Mouse (Mus musculus) left cerebral cortex, adult 18-20 months (tissue): ENCODE measurements around the gene Fsip1. TPM values are rescaled to one million over a fixed set of nuclear protein-coding genes. Genes with fewer than 3 reads are reported as not detected.

Source experiments
- DNase-seq, 2 experiments: peaks; one replicate each; pipeline ENCODE4 v3.0.0; 2021 to 2022; ENCODE audit warnings: low spot score in 2 of 2, mixed read lengths in 1 of 2
- microRNA-seq, 2 experiments: library from miRNA; unstranded; fragments of <30 nt; microRNA quantifications; one replicate each; pipeline ENCODE4 v1.2.0; 2021
- total RNA-seq, 2 experiments: library from RNA; stranded (reverse); gene quantifications; 2 replicates each; pipeline ENCODE4 v1.2.3; 2021

The Fsip1 gene
- total RNA-seq, 2 experiments from 2014 or later = 0.40 to 0.65 TPM

GRCm38 (mm10) chr2:118102169-118102568 lies 154.6 kb downstream of the Fsip1 start:
- DNase-seq = no peak

DNA sequence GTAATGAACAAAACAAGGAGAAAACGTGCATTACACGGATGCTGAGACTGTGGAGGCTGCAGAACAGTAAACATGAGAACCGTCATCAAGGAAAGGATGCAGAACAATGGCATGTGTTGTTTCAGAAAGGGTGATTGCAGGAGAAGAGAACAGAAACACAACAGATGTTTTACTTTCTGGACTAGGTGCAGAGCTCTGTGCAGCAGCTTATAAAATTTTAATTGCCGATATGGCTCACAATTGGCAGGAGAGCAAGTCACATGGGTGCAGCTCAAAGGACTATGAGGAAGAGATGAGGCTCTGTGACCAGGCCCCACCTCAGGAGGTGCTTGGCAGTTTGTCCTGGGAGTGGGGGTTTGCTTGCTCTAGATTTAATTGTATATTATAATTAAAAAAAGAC lies 157.7 kb downstream of the Fsip1 start:
- no peak for DNase-seq

DNA sequence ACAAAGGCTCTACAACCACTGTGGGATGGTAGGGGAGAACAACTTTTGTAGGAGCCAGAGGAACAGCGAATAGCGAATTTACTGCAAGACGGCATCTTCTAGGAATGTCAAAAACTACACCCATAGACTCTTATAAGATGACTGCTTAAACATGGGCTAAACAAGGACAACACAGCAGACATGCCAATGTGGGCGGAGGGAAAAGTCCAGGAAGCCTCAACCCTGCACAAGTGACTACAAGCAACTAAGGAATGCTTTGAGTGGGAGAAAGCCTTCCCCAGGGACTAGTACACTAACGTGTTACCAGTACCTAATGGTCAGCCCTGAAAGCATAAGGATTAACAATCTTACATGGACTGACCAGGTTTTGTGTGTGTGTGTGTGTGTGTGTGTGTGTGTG lies 165.5 kb downstream of the Fsip1 start:
- no peak for DNase-seq

DNA sequence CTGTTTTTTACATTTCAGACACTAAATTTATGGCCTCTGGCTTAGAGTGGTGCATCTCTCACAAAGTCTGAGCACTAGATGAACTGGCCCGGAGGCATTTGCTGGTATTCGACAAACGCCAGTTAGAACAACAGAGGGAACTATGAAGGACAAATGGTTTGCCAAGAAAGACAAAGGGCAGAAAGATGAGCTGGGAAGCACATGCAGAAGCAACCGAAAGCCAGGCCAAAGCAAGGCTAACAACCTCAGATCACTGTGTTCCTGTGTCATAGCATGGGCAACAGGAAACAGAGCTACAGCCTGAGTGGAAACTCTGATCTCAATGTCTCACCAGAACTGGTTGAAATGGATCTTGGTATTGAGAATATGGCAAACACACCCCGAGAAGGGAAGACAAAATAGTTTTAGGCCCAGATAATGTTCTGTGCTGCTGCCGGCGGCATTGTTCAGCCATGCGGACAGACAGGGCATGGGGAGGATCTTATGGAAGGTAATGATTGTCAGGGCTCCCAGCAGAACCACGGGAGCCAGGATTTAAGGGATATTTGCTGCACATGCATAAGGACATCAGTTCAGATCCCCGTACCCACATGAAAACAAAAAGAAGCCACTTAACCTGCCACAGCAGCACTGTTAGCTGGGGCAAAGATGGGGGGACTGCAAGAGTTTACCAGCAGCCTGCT lies 169.6 kb downstream of the Fsip1 start:
- no peak for DNase-seq

- DNase-seq = no peak
Measured at GRCm38 (mm10) chr2:118085647-118086046, 171.1 kb downstream of the Fsip1 start.

DNA sequence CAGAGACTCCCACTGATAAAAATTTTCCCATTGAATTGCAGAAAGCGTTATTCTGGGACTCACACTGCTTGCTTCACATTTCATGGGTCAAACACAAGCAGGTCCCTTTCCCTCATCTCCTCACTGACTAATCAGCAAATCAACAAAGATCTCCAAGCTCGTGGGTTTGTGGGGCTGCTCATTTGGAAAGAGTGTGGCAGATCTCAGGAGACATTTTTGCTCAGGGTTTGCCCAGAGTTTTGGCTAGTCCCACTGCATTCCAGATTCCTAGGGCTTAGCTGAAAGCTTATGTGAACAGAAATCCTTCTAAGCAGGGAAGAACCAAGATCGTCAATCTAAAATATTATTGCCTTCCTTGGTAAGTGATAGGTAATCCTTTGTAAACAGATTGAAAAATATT lies 172.1 kb downstream of the Fsip1 start:
- DNase-seq = no peak

DNA sequence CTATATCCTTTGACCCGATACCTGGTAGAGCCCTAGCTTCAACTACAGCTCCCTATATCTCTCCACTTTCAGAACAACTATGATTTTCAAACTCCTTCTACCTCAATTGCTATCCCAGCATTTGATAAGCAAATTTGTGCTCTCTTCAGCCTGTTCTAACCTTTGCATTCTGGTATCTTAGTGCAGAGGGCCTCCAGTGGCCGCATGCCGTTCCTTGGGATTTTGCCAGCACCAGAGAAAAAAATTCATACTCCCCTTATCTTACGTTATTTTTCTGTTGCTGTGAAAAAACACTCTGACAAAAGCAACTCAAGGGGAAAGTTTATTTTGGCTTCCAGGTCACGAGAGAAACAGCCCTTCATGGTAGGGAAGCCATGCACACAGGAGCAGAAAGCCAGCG lies 173.1 kb downstream of the Fsip1 start:
- DNase-seq = no peak

- no peak for DNase-seq
Measured at GRCm38 (mm10) chr2:118081581-118081980, 175.2 kb downstream of the Fsip1 start.

Small RNA genes within 50 kb of the gene (microRNA-seq; reads per million reads assigned to microRNA genes)
- 0 reads per million in 2 experiments for gene Gm22800

Other genes with a start within 250 kb of the Fsip1 start
- 1 to 10 TPM; 2.4 to 3.1 TPM for gene Thbs1, start 145.1 kb downstream of the Fsip1 start, total RNA-seq
- 10 to 100 TPM in 1 of 2 experiments, 1 to 10 TPM in 1; 9.5 to 10.0 TPM for gene Gpr176, start 116.5 kb upstream of the Fsip1 start, total RNA-seq
- 10 to 100 TPM; 18.8 to 21.5 TPM for gene Eif2ak4, start 131.7 kb upstream of the Fsip1 start, total RNA-seq
- gene Srp14, start 222.7 kb upstream of the Fsip1 start, total RNA-seq = 100 to 1,000 TPM; 160 to 170 TPM